Mouse (Mus musculus): ENCODE measurements around the gene Oas1a. TPM values are rescaled to one million over a fixed set of nuclear protein-coding genes. Genes with fewer than 3 reads are reported as not detected.

Oas1a gene
- polyA plus RNA-seq, 1 experiment from 2014 or later, result 0.49 TPM

DNA sequence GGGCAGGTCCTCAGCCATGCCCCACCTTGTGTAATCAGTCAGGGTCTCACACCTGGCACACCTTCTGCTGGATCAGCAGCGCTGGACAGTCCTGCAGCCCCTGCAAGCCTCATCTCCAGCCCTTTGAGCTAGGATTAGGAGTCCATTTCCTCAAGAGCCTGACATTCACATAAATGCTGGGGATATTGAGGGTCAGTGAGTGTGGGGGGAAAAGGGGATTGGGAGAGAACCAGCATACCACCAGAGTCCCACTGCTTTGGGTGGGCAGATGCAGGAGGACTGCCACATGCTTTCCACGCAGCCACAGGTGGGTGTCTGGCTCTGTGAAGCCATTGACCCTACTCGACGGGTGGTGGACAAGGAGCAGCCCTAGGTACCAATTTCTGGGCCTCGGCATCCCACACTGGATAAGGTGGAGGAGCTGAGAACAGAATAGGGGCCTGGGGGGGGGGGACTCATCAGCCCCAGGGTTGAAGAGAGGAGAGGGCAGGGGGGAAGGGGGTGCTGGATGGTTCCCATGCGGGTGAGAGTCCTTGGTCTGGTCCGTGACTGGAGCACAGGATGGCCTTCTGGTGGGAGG, 37.8 kb downstream of the Oas1a start:
- no peaks in the 10 kb centered on the region for H3K4me1 ChIP-seq
- no peak for ATAC-seq (ENCODE audit: insufficient number of reproducible peaks, insufficient read depth, low FRiP score, low TSS enrichment)
- H3K9me3 ChIP-seq, result no peaks in the 10 kb centered on the region
- 86% methylated on average over 7 of the region's 7 CpGs for WGBS
- H3K36me3 ChIP-seq, result no peaks in the 10 kb centered on the region
- H3K4me3 ChIP-seq, result no peak overlapping the region
- H3K27me3 ChIP-seq, result no peaks in the 10 kb centered on the region
- no peak overlapping the region for H3K9ac ChIP-seq
- no peak overlapping the region for H3K4me2 ChIP-seq (replicated peaks)
- no peak overlapping the region for H3K27ac ChIP-seq

DNA sequence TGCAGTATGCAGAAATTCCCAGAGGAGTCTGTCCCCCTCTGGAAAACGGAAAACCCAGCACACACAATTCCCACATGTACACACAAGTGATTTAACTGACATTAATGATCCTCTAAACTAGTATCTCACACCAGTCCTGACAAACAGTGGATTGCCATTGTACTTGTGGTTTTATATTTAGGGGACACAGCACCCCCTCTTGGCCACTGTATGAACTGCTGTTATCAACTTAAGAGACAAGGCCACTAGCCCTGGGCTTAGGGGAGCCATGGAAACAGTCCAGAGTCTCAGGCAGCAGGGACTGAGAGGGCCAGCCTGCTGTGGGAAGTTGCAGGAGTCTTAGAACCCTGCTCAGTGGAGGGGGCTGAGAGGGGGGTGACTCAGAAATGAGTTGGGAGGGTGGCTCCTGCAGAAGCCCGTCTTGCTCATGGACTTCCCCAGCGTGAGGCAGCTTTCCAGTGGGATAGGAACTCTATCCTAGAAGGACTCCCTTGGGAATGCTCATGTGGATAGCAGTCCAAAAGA, 41.9 kb downstream of the Oas1a start:
- Histone ChIP-seq H3K4me3 (no peak overlapping the region), H3K9ac (no peak overlapping the region), H3K4me2 (replicated peaks) (no peak overlapping the region), H3K27ac (no peak overlapping the region), H3K4me1 (no peaks in the 10 kb centered on the region), H3K27me3 (no peaks in the 10 kb centered on the region), H3K9me3 (no peaks in the 10 kb centered on the region), H3K36me3 (no peaks in the 10 kb centered on the region)
- ATAC-seq (ENCODE audit: insufficient number of reproducible peaks, insufficient read depth, low FRiP score, low TSS enrichment), result no peak
- 73% methylated on average over 3 of the region's 3 CpGs for WGBS

DNA sequence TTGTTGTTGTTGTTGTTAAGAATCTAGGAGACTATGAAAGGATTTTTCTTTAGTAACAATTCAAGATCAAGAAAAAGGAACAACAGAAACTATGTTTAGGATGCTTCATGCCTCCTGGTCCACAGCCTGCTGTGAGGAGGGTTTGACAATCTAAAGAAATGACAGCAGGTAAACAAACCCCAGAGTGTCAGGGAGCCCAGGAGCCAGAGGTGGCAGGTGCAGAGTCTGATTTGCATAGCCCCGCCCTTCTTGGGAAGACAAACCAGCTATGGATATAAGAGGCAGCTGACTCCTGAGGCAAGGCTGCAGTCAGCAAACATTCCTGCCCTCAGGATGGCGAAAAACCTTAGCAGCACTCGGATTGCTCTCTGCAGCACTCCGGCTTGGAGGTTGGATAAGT, 46.2 kb downstream of the Oas1a start, which contains the start of gene Oas1h:
Gene Oas1h, plus strand, starts transcription at position 301 of the 400 bp plus-strand sequence.
- no peak within 1 kb of the TSS for H3K4me3 ChIP-seq
- H3K36me3 ChIP-seq, result no peaks in the 10 kb centered on the region
- no peak within 1 kb of the TSS for H3K27ac ChIP-seq
- no peaks in the 10 kb centered on the region for H3K4me1 ChIP-seq
- ATAC-seq (ENCODE audit: insufficient number of reproducible peaks, insufficient read depth, low FRiP score, low TSS enrichment), result no peak
- no peak within 1 kb of the TSS for H3K4me2 ChIP-seq (replicated peaks)
- 50% methylated on average over 4 of the region's 4 CpGs for WGBS
- H3K9ac ChIP-seq, result no peak within 1 kb of the TSS
- H3K9me3 ChIP-seq, result no peaks in the 10 kb centered on the region
- H3K27me3 ChIP-seq, result no peaks in the 10 kb centered on the region

DNA sequence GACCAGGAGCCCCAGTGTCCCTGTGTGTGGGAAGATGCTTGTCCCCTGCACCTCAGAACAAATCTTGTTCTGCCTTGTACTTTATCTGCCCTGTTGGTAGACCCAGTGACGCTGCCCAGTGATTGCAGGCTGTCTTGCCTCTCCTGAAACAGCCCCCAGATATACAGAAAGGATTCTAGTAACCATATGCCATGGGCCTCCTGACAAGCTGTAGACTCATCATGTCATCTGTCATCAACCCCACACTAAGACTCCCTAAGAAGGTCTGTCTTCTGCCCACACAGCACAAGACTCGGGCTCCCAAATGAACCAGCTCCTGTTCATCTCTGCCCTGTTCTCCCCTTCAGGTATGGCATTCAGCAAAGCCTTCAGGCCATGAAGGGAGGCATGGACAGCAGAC, 48.1 kb downstream of the Oas1a start:
- Histone ChIP-seq H3K4me2 (replicated peaks) (no peak overlapping the region), H3K9me3 (peaks cover 3% of the 10 kb centered on the region; the same call in 1 of the 2 replicates)
- WGBS, result 77% methylated on average over 2 of the region's 2 CpGs

DNA sequence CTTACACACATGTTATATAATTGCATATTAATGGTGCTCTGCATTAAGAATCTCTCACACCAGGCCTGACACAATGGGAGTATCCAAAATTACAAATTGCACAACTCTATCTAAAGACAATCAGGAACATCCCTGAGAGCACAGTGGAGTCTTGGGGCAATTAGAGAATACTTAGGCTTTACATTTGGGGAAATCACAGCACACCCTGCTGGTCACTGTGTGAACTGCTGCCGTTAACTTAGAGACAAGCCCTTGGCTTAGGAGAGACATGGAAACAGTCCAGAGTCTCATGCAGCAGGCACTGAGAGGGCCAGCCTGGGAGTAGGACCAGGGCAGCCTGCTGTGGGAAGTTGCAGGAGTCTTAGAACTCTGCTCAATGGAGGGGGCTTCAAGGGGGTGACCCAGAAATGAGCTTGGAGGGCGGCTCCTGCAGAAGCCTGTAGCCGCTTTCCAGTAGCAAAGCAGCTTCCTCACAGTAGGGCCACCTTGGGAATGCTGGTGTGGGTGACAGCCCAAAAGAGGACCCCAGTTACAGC, 57.7 kb downstream of the Oas1a start:
- Histone ChIP-seq H3K9me3 (peaks cover 6% of the 10 kb centered on the region; the same call in 1 of the 2 replicates), H3K36me3 (no peaks in the 10 kb centered on the region), H3K27me3 (no peaks in the 10 kb centered on the region), H3K9ac (no peak overlapping the region), H3K4me3 (no peak overlapping the region), H3K4me1 (no peaks in the 10 kb centered on the region), H3K27ac (no peak overlapping the region), H3K4me2 (replicated peaks) (no peak overlapping the region)
- 62% methylated on average over 3 of the region's 3 CpGs for WGBS
- no peak for ATAC-seq (ENCODE audit: insufficient number of reproducible peaks, insufficient read depth, low FRiP score, low TSS enrichment)

More for the DNA sequence above, 48.1 kb downstream of the Oas1a start:
- Histone ChIP-seq H3K4me1 (no peaks in the 10 kb centered on the region), H3K4me3 (no peak overlapping the region), H3K36me3 (no peaks in the 10 kb centered on the region), H3K27me3 (no peaks in the 10 kb centered on the region), H3K9ac (no peak overlapping the region), H3K27ac (no peak overlapping the region)
- ATAC-seq (ENCODE audit: insufficient number of reproducible peaks, insufficient read depth, low FRiP score, low TSS enrichment), result no peak

DNA sequence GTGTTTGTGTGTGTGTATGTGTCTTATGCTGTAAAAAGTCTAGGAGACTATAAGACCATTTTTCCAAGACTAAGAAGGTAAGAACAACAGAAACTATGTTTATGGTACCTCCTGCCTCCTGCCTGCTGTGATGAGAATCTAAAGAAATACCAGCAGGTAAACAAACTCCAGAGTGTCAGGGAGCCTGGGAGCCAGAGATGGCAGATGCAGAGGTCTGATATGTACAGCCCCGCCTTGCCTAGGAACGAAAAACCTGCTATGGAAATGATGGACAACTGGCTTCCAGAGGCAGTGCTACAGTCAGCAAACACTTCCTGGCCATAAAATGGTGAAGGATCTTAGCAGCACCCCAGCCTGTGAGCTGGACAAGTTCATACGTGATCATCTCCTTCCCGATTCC, 60.3 kb downstream of the Oas1a start, which contains the start of gene Oas1f:
Gene Oas1f, plus strand, starts transcription at position 301 of the 400 bp plus-strand sequence.
- no peak for ATAC-seq (ENCODE audit: insufficient number of reproducible peaks, insufficient read depth, low FRiP score, low TSS enrichment)
- H3K27ac ChIP-seq, result no peak within 1 kb of the TSS
- H3K27me3 ChIP-seq, result no peaks in the 10 kb centered on the region
- WGBS, result 75% methylated on average over 4 of the region's 4 CpGs
- H3K4me1 ChIP-seq, result no peaks in the 10 kb centered on the region
- H3K9ac ChIP-seq, result no peak within 1 kb of the TSS
- H3K36me3 ChIP-seq, result no peaks in the 10 kb centered on the region
- H3K4me3 ChIP-seq, result no peak within 1 kb of the TSS
- H3K4me2 ChIP-seq (replicated peaks), result no peak within 1 kb of the TSS
- H3K9me3 ChIP-seq, result no peaks in the 10 kb centered on the region

Small RNA genes lying within 50 kb of the gene (microRNA-seq; reads per million reads assigned to microRNA genes)
- not detected for gene Gm22907

Other genes with a start within 250 kb of the Oas1a start
- 8.9 and 9.1 TPM in 2 replicates for gene Dtx1, start 195.6 kb downstream of the Oas1a start, polyA plus RNA-seq (2016; fragmentation: Nextera tagmentation; extraction: Ambion mirVana)
- gene Oas2, start 157.7 kb downstream of the Oas1a start, polyA plus RNA-seq (2016; fragmentation: Nextera tagmentation; extraction: Ambion mirVana), result 0.18 and 0.26 TPM in 2 replicates
- gene Oas3, start 129.9 kb downstream of the Oas1a start, polyA plus RNA-seq (2016; fragmentation: Nextera tagmentation; extraction: Ambion mirVana), result 0.08 TPM in 1 of 2 replicates, not detected in the other
- gene Oas1e, start 112.0 kb downstream of the Oas1a start, polyA plus RNA-seq (2016; fragmentation: Nextera tagmentation; extraction: Ambion mirVana), result not detected in 2 replicates
- 0.22 and 0.45 TPM in 2 replicates for gene Oas1c, start 95.0 kb downstream of the Oas1a start, polyA plus RNA-seq (2016; fragmentation: Nextera tagmentation; extraction: Ambion mirVana)
- not detected in 2 replicates for gene Oas1f, start 60.2 kb downstream of the Oas1a start, polyA plus RNA-seq (2016; fragmentation: Nextera tagmentation; extraction: Ambion mirVana)
- not detected in 2 replicates for gene Oas1h, start 46.1 kb downstream of the Oas1a start, polyA plus RNA-seq (2016; fragmentation: Nextera tagmentation; extraction: Ambion mirVana)
- 0.19 and 0.41 TPM in 2 replicates for gene Oas1g, start 19.9 kb downstream of the Oas1a start, polyA plus RNA-seq (2016; fragmentation: Nextera tagmentation; extraction: Ambion mirVana)
- not detected in 2 replicates for gene Oas1d, start 7.0 kb upstream of the Oas1a start, polyA plus RNA-seq (2016; fragmentation: Nextera tagmentation; extraction: Ambion mirVana)
- gene Rph3a, start 102.6 kb upstream of the Oas1a start, polyA plus RNA-seq (2016; fragmentation: Nextera tagmentation; extraction: Ambion mirVana), result 0.23 and 0.27 TPM in 2 replicates